Mouse (Mus musculus) olfactory bulb, adult 2 months (tissue): ENCODE results near the gene Cx3cr1.

Experiments used
- CTCF ChIP-seq: fragments of 200-500 bp; IDR thresholded peaks from 2 replicates; pipeline ENCODE4 v1.5.1; 2012; ENCODE audit warnings: low read depth, mild to moderate bottlenecking, low read length, moderate library complexity; ENCODE audit not compliant: insufficient read depth
- POLR2A ChIP-seq: fragments of 200-500 bp; IDR thresholded peaks from 2 replicates; pipeline ENCODE4 v1.6.1; 2012; ENCODE audit warnings: mild to moderate bottlenecking, low read depth, low read length, moderate library complexity; ENCODE audit not compliant: insufficient read depth

GRCm38 (mm10) chr9:120079901-120080300 is 10.2 kb upstream of the Cx3cr1 start:
- TF ChIP-seq POLR2A (no peak), CTCF (no peak)
